ENCODE assay signal across 31 mouse cellular contexts in the genomic region with DNA sequence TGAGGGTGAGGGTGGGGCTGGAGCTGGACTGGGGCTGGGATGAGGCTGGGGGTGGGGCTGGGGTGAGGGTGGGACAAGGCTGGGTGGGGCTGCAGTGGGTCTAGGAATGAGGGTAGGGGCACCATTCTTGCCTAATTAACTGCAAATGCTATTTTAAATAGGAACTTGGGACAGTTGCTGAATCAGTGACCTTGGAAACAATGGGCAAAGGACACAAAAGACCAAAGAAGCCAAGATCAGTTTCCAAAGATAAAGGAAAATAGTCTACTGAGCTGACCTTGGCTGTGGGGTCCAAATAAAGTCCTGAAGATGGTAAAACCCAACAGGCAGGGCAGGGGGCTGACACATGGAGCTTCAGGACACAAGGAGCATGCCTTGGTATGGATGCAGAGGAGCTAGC. TPM values are rescaled to one million over a fixed set of nuclear protein-coding genes. Genes with fewer than 3 reads are reported as not detected.
DNase-seq lines count a peak whose midpoint lies in the region; ATAC-seq and TF ChIP-seq lines count a peak whose summit lies in the region.
"Had no signal": no experiment of that assay in that cellular context is flagged by ENCODE, and none has a peak within 500 bp of the region (broad histone marks: within the 10 kb centered on the region; RNA-seq: fewer than 3 reads in every experiment).

No protein-coding gene starts in this region.

- H3K27ac ChIP-seq in heart, embryonic 12.5 days (ENCODE audit: poor library complexity, severe bottlenecking), result peak overlapping the region; percentile 21; the same call in 1 of the 2 replicates
- H3K27ac ChIP-seq in layer of hippocampus, adult 2 months, result peak overlapping the region; percentile 37; the same call in 1 of the 2 replicates
- H3K27ac ChIP-seq in forebrain, embryonic 15.5 days (replicated peaks), result no peak overlapping the region
- H3K27ac ChIP-seq: embryonic facial prominence, embryonic 10.5 days; embryonic facial prominence, embryonic 15.5 days; forebrain, embryonic 12.5 days; hindbrain, embryonic 12.5 days; hindbrain, postnatal 0 days; intestine, embryonic 15.5 days; lung, embryonic 15.5 days; midbrain, embryonic 12.5 days; neural tube, embryonic 12.5 days; stomach, postnatal 0 days had no signal

- peaks cover 28% of the 10 kb centered on the region for H3K36me3 ChIP-seq in heart, embryonic 12.5 days
- peaks cover 3% of the 10 kb centered on the region; the same call in 1 of the 2 replicates for H3K36me3 ChIP-seq in forebrain, embryonic 15.5 days
- H3K36me3 ChIP-seq: G1E; intestine, embryonic 15.5 days; lung, embryonic 15.5 days had no signal

- H3K9ac ChIP-seq in heart, embryonic 12.5 days, result no peak overlapping the region
- no peak overlapping the region for H3K9ac ChIP-seq in forebrain, embryonic 15.5 days (replicated peaks)
- H3K9ac ChIP-seq: embryonic facial prominence, embryonic 15.5 days; forebrain, embryonic 12.5 days; hindbrain, embryonic 12.5 days; intestine, embryonic 15.5 days; lung, embryonic 15.5 days; midbrain, embryonic 12.5 days; neural tube, embryonic 12.5 days had no signal

- intact Hi-C loops in heart, postnatal 14 days (cut with DNase I), result no loop called here

- peaks cover 45% of the 10 kb centered on the region for H3K4me1 ChIP-seq in heart, embryonic 12.5 days (replicated peaks)
- peaks cover 33% of the 10 kb centered on the region for H3K4me1 ChIP-seq in forebrain, embryonic 15.5 days
- H3K4me1 ChIP-seq: intestine, embryonic 15.5 days; neural tube, embryonic 12.5 days had no signal

- H3K9me3 ChIP-seq in heart, embryonic 12.5 days (replicated peaks), result no peaks in the 10 kb centered on the region
- H3K9me3 ChIP-seq in forebrain, embryonic 15.5 days, result no peaks in the 10 kb centered on the region
- H3K9me3 ChIP-seq: embryonic facial prominence, embryonic 10.5 days; embryonic facial prominence, embryonic 15.5 days; forebrain, embryonic 12.5 days; hindbrain, embryonic 12.5 days; intestine, embryonic 15.5 days; lung, embryonic 15.5 days; midbrain, embryonic 12.5 days; neural tube, embryonic 12.5 days had no signal

- no peak for DNase-seq in heart, postnatal 14 days
- DNase-seq in layer of hippocampus, adult 2 months (ENCODE audit: low spot score in 2 of 2), result no peak
- DNase-seq in layer of hippocampus, adult 18-20 months (ENCODE audit: low spot score in 2 of 2), result no peak
- DNase-seq in ES-CJ7 (ENCODE audit: low read depth, low spot score) (peak; percentile 90), adipocyte (ENCODE audit: low spot score) (no peak)
- DNase-seq: adrenal gland, postnatal 25 days; cerebellum, postnatal 14 days; gastrocnemius, postnatal 36 days; heart, adult 18-20 months; heart, postnatal 10 days; layer of hippocampus, postnatal 36 days; liver; lung, postnatal 36 days; right cerebral cortex, adult 18-20 months; spleen, adult 18-20 months; thymus, adult 18-20 months; thymus, postnatal 25 days had no signal

- no peak for TF ChIP-seq CTCF in layer of hippocampus, adult 2 months (conservative IDR thresholded peaks at IDR 0.05)

- no peak for ATAC-seq in heart, embryonic 12.5 days (ENCODE audit: insufficient number of reproducible peaks, low FRiP score)
- ATAC-seq in forebrain, embryonic 15.5 days (replicated peaks), result no peak
- ATAC-seq: hindbrain, postnatal 0 days; intestine, embryonic 15.5 days had no signal

- H3K4me2 ChIP-seq in heart, embryonic 12.5 days, result no peak overlapping the region
- H3K4me2 ChIP-seq in forebrain, embryonic 15.5 days (replicated peaks), result no peak overlapping the region
- H3K4me2 ChIP-seq: embryonic facial prominence, embryonic 15.5 days; forebrain, embryonic 12.5 days; hindbrain, embryonic 12.5 days; intestine, embryonic 15.5 days; lung, embryonic 15.5 days; midbrain, embryonic 12.5 days; neural tube, embryonic 12.5 days had no signal

- no peaks in the 10 kb centered on the region for H3K27me3 ChIP-seq in heart, embryonic 12.5 days (replicated peaks)
- no peaks in the 10 kb centered on the region for H3K27me3 ChIP-seq in forebrain, embryonic 15.5 days
- H3K27me3 ChIP-seq: embryonic facial prominence, embryonic 15.5 days; forebrain, embryonic 12.5 days; hindbrain, embryonic 12.5 days; intestine, embryonic 15.5 days; lung, embryonic 15.5 days; midbrain, embryonic 12.5 days; neural tube, embryonic 12.5 days had no signal

- H3K4me3 ChIP-seq in heart, embryonic 12.5 days, result no peak overlapping the region
- H3K4me3 ChIP-seq in layer of hippocampus, adult 2 months, result no peak overlapping the region
- H3K4me3 ChIP-seq in forebrain, embryonic 15.5 days, result no peak overlapping the region
- H3K4me3 ChIP-seq: embryonic facial prominence, embryonic 10.5 days; embryonic facial prominence, embryonic 15.5 days; forebrain, embryonic 12.5 days; hindbrain, embryonic 12.5 days; intestine, embryonic 15.5 days; lung, embryonic 15.5 days; midbrain, embryonic 12.5 days; myocyte; neural tube, embryonic 12.5 days had no signal

RNA-seq across cellular contexts. Expression of gene Nuak1, which starts 22.0 kb away (rescaled TPM):
- 3.2 and 3.7 TPM in 2 replicates for polyA plus RNA-seq in heart, embryonic 12.5 days (2016; fragmentation: Nextera tagmentation; extraction: Ambion mirVana)
- 10 to 100 TPM; 19.9 to 20.6 TPM for total RNA-seq in heart, postnatal 14 days (2021)
- total RNA-seq in layer of hippocampus, adult 2 months (2021), result 10 to 100 TPM; 47.9 to 51.4 TPM
- 10 to 100 TPM; 62.7 to 66.4 TPM for total RNA-seq in layer of hippocampus, adult 18-20 months (2021)
- 11.6 and 12.6 TPM in 2 replicates for polyA plus RNA-seq in forebrain, embryonic 15.5 days (2015; fragmentation: Nextera tagmentation; extraction: Ambion mirVana)
- polyA plus RNA-seq: G1E had no signal
